In the genomic region with DNA sequence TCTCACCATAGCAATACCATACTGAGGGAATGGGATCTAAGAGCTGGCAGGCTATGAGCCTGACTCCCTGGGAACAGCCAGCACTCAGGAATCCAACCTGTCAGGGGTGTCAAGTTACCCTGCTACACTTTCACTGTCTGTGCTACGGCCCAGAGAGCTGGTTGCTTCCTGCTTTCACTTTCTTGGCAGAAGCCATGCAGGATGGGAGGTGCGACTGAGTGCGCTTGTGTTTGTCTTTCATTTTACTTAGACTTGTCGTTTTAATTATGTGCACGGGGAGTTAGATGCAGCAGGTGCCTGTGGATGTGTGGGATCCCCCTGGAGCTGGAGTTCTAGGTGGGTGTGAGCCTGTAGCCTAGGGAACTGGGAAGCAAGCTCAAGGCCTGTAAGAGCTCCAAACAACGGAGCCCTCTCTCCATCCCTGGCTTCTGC, we compare ENCODE assay signal across 9 mouse cellular contexts. TPM values are rescaled to one million over a fixed set of nuclear protein-coding genes. Genes with fewer than 3 reads are reported as not detected.
DNase-seq lines count a peak whose midpoint lies in the region; ATAC-seq and TF ChIP-seq lines count a peak whose summit lies in the region.
"Had no signal": no experiment of that assay in that cellular context is flagged by ENCODE, and none has a peak within 500 bp of the region (broad histone marks: within the 10 kb centered on the region; RNA-seq: fewer than 3 reads in every experiment).

No protein-coding gene starts in this region.

- no peak for DNase-seq in frontal cortex, postnatal 25 days (ENCODE audit: low spot score in 2 of 2)
- peak; percentile 42 for DNase-seq in ES-CJ7 (ENCODE audit: low read depth, low spot score)
- DNase-seq in kidney, postnatal 14 days: peak; percentile 50
- DNase-seq in stomach, postnatal 0 days (ENCODE audit: low spot score): peak; percentile 51
- DNase-seq in cerebellum, postnatal 4 days (ENCODE audit: low spot score in 2 of 2): no peak
- DNase-seq in midbrain, postnatal 0 days (ENCODE audit: low spot score): no peak

- no peak for TF ChIP-seq EP300 in stomach, postnatal 0 days (optimal IDR thresholded peaks at IDR 0.05)

- WGBS in stomach, postnatal 0 days: 10% methylated on average over 6 of the region's 6 CpGs
- WGBS in midbrain, postnatal 0 days: 29% methylated on average over 6 of the region's 6 CpGs

- no peak overlapping the region for H3K4me3 ChIP-seq in stomach, postnatal 0 days (ENCODE audit: low read depth, low read length)
- H3K4me3 ChIP-seq in midbrain, postnatal 0 days (ENCODE audit: low read depth, low read length): no peak overlapping the region
- H3K4me3 ChIP-seq: hindbrain, embryonic 15.5 days had no signal

- no peaks in the 10 kb centered on the region for H3K36me3 ChIP-seq in stomach, postnatal 0 days (ENCODE audit: control insufficient read depth, insufficient read depth, low read length)
- H3K36me3 ChIP-seq in midbrain, postnatal 0 days (ENCODE audit: insufficient read depth, low read length): no peaks in the 10 kb centered on the region
- H3K36me3 ChIP-seq: hindbrain, embryonic 15.5 days had no signal

- H3K4me1 ChIP-seq in stomach, postnatal 0 days (replicated peaks; ENCODE audit: control insufficient read depth, insufficient read depth): peaks cover 2% of the 10 kb centered on the region; the same call in 1 of the 2 replicates
- peaks cover 11% of the 10 kb centered on the region for H3K4me1 ChIP-seq in midbrain, postnatal 0 days (ENCODE audit: insufficient read depth, low read length)

- H3K4me2 ChIP-seq in stomach, postnatal 0 days (replicated peaks; ENCODE audit: low read depth): peak overlapping the region; percentile 23; the same call in 1 of the 2 replicates
- H3K4me2 ChIP-seq in midbrain, postnatal 0 days (ENCODE audit: low read depth, low read length, poor library complexity, severe bottlenecking): no peak overlapping the region
- H3K4me2 ChIP-seq: hindbrain, embryonic 15.5 days had no signal

- ATAC-seq in frontal cortex, adult (ENCODE audit: low TSS enrichment): peak; percentile 83
- ATAC-seq in granulocyte monocyte progenitor cell, adult 5-6 weeks (replicated peaks; ENCODE audit: poor library complexity, severe bottlenecking): peak; percentile 87
- ATAC-seq in stomach, postnatal 0 days (ENCODE audit: low FRiP score, low TSS enrichment): peak; percentile 67
- ATAC-seq in midbrain, postnatal 0 days (ENCODE audit: low FRiP score): no peak

- peak overlapping the region; percentile 6; the same call in 1 of the 2 replicates for H3K27ac ChIP-seq in stomach, postnatal 0 days (replicated peaks)
- H3K27ac ChIP-seq in midbrain, postnatal 0 days (ENCODE audit: low read depth, low read length): no peak overlapping the region
- H3K27ac ChIP-seq: hindbrain, embryonic 15.5 days had no signal

- no peaks in the 10 kb centered on the region for H3K27me3 ChIP-seq in stomach, postnatal 0 days (ENCODE audit: control insufficient read depth, insufficient read depth, low read length)
- no peaks in the 10 kb centered on the region for H3K27me3 ChIP-seq in midbrain, postnatal 0 days (ENCODE audit: insufficient read depth, low read length)
- H3K27me3 ChIP-seq: hindbrain, embryonic 15.5 days had no signal

- H3K9me3 ChIP-seq in stomach, postnatal 0 days (ENCODE audit: control insufficient read depth, low read length): no peaks in the 10 kb centered on the region
- no peaks in the 10 kb centered on the region for H3K9me3 ChIP-seq in midbrain, postnatal 0 days (ENCODE audit: low read length)
- H3K9me3 ChIP-seq: hindbrain, embryonic 15.5 days had no signal

- TF ChIP-seq CTCF in stomach, postnatal 0 days (IDR thresholded peaks at IDR 0.05; ENCODE audit: low read depth): no peak
- no peak for TF ChIP-seq CTCF in midbrain, postnatal 0 days (IDR thresholded peaks at IDR 0.05)

- H3K9ac ChIP-seq in stomach, postnatal 0 days (ENCODE audit: low read length): no peak overlapping the region
- H3K9ac ChIP-seq in midbrain, postnatal 0 days (replicated peaks; ENCODE audit: low read length, poor library complexity, severe bottlenecking): no peak overlapping the region
- H3K9ac ChIP-seq: hindbrain, embryonic 15.5 days had no signal

RNA-seq across cellular contexts. Expression of a gene that starts 25.9 kb away (rescaled TPM):
- total RNA-seq in granulocyte monocyte progenitor cell, adult 5-6 weeks (2014; fragmentation: Nextera tagmentation): 8.0 and 12.6 TPM in 2 replicates
- 6.9 and 8.7 TPM in 2 replicates for total RNA-seq in granulocyte monocyte progenitor cell, adult 5-6 weeks (2017)
- polyA plus RNA-seq in stomach, postnatal 0 days (2015; fragmentation: Nextera tagmentation; extraction: Ambion mirVana): 2.0 and 2.2 TPM in 2 replicates
- total RNA-seq in midbrain, postnatal 0 days (2014; rRNA removed): 13.7 and 15.0 TPM in 2 replicates
- 0.60 and 0.79 TPM in 2 replicates for polyA plus RNA-seq in midbrain, postnatal 0 days (2015; fragmentation: Nextera tagmentation; extraction: Ambion mirVana)

RNA-seq across cellular contexts. Expression of a gene that starts 49.8 kb away (rescaled TPM):
- 15.0 and 19.9 TPM in 2 replicates for total RNA-seq in granulocyte monocyte progenitor cell, adult 5-6 weeks (2014; fragmentation: Nextera tagmentation)
- 15.9 and 18.4 TPM in 2 replicates for total RNA-seq in granulocyte monocyte progenitor cell, adult 5-6 weeks (2017)
- 11.1 and 11.4 TPM in 2 replicates for polyA plus RNA-seq in stomach, postnatal 0 days (2015; fragmentation: Nextera tagmentation; extraction: Ambion mirVana)
- total RNA-seq in midbrain, postnatal 0 days (2014; rRNA removed): 43.4 and 47.6 TPM in 2 replicates
- polyA plus RNA-seq in midbrain, postnatal 0 days (2015; fragmentation: Nextera tagmentation; extraction: Ambion mirVana): 21.5 and 22.5 TPM in 2 replicates

Comparison
In these comparisons a context has a peak if more than half of its experiments do, and no peak if none do; other contexts are left out.
1. DNase-seq: peak in ES-CJ7 (single experiment), kidney, postnatal 14 days (single experiment) and stomach, postnatal 0 days (single experiment); none in frontal cortex, postnatal 25 days (0 of 2), cerebellum, postnatal 4 days (0 of 2) and midbrain, postnatal 0 days (single experiment).